Mouse (Mus musculus) gastrocnemius, adult 18-20 months (tissue): Measurements from ENCODE around the gene Morf4l1. TPM values are rescaled to one million over a fixed set of nuclear protein-coding genes. Genes with fewer than 3 reads are reported as not detected.
A peak's percentile ranks its signal among the peaks of the same experiment; 100 is the strongest.
"Not testable (repeated sequence)": the region's sequence is repeated elsewhere in the genome, so short reads cannot be mapped to it uniquely, and the experiment has no call there.

Source experiments
- DNase-seq: peaks from one replicate; pipeline ENCODE4 v3.0.0; 2021; ENCODE audit warnings: low spot score
- total RNA-seq, 2 experiments: library from RNA; stranded (reverse); gene quantifications; 2 replicates each; pipeline ENCODE4 v1.2.3; 2021

Morf4l1 gene
- total RNA-seq, 2 experiments from 2014 or later, result 168 to 191 TPM

GRCm38 (mm10) chr9:90067341-90067740 is 47.2 kb downstream of the Morf4l1 start:
- DNase-seq, result no peak

DNA sequence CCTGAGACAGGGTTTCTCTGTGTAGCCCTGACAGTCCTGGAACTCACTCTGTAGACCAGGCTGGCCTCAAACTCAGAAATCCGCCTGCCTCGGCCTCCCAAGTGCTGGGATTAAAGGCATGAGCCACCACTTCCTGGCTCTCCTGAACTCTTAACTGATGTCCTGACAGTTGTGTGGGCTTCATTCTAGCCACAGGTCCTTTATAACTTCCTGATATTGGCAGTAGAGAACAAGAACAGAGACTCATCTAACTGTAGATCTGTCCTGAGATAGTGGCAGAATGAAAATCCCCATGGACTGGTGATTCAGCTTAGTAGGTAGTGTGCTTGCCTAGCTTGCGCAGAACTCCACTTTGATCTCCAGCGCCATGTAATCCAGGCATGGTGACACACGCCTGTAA is 53.6 kb downstream of the Morf4l1 start:
- DNase-seq, result not testable (repeated sequence)

- DNase-seq, result no peak
These were observed 54.0 kb downstream of the Morf4l1 start for GRCm38 (mm10) chr9:90060574-90060875.

DNA sequence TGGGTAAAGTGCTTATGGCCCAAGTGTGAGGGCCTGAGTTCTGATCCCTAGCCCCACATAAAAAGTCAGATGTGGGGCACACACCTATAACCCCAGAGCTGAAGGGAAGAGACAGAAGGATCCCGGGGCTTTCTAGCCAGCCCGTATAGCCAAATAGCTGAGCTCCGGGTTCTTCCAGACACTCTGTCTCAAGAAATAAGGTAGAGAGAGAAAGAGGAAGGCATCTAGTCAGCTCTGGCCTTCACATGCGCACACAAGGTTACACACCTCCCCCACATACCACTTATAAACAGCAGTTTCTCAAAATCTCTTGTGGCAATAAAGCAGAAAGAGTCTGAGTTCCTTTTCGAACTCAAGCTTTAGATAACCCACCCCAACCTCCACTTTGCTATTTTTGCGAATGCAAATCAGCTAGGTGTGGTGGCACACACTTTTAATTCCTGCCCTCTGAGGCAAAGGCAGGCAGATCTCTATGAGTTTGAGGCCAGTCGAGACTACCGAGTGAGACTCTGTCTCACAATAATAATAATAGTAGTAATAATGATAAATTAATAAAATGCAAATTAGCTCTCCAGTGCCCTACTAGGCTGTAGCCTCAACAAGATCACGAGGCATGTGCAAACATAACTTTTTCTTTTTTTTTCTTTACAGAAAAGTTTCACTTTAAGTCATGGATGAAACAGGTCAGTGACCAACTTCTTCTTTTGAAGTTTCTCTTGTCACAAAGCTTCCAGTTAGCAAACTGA is 54.6 kb downstream of the Morf4l1 start:
- no peak for DNase-seq

DNA sequence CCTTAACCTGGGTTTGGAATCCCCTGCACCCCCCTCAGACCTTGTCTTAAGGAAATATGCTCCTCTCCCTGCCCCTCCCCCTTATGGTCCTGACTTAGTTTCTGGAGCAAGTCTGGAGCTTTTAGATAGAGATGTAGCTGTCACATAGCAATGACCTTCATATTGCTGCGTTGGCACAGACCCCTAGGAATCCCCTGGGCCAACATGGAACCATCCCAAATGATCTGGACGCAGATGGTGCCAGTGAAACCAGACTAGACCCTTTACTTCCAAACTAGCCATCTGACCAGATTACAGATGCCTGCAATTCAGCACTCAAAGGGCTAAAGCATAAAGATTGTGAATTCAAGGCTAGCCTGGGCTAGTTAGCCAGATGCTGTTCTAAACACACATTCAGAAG is 57.9 kb downstream of the Morf4l1 start:
- no peak for DNase-seq

DNA sequence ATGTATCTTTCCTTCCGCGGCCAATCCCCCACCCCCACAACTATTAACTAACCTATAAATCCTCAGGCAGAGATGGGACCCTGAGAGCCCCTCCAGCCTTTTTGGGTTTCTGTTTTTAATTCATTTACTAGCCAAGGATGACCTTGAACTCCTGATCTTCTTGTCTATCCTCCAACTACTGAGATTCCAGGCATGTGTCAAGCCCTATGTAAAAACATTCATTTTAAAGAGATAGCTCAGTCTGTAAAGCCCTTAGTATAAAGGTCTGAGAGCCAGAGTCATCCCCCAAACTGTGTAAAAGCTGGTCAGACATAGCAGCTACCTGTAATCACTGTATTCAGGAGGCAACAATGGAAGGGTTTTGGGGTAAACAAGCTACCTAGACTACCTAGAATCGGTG is 58.7 kb downstream of the Morf4l1 start:
- no peak for DNase-seq

DNA sequence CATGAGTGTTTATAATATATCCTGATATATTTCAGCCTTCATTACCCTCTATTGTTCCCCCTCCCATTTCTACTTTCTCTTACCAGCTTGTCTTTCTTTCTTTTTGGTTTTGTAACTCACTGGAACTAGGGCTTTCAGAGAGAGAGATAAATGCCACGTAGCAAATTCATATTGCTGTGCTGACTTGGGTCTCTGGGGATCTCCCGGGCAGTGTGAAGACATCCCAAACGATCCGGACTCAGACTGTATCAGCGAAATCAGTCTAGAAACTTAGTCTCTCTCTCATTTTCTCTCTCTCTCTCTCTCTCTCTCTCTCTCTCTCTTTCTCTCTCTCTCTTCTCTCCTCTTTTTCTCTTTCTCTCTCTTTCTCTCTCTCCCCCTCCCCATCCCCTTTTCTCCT is 59.2 kb downstream of the Morf4l1 start:
- DNase-seq, result no peak

- DNase-seq, result peak; percentile 50
These were observed 60.0 kb downstream of the Morf4l1 start for GRCm38 (mm10) chr9:90054371-90055145.

DNA sequence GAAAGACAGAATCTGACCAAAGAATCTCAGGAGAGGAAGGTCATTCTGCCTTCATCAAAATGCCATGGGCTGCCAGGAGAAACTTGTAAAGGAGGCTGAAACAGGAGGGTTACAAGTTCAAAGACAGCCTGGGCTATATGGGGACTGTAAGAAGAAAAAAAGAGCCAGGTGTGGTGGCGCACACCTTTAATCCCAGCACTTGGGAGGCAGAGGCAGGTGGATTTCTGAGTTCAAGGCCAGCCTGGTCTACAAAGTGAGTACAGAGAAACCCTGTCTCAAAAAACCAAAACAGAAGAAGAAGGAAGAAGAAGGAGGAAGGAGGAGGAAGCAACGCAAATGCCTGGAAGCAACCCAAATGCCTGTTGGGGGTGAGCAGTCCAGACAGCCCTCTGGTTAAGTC is 60.7 kb downstream of the Morf4l1 start, which contains the start of gene Ctsh:
Gene Ctsh (plus strand): TSS at position 301 of the 400 bp plus-strand sequence.
- DNase-seq, result no peak

- no peak for DNase-seq
These were observed 66.5 kb downstream of the Morf4l1 start for GRCm38 (mm10) chr9:90047937-90048627.

DNA sequence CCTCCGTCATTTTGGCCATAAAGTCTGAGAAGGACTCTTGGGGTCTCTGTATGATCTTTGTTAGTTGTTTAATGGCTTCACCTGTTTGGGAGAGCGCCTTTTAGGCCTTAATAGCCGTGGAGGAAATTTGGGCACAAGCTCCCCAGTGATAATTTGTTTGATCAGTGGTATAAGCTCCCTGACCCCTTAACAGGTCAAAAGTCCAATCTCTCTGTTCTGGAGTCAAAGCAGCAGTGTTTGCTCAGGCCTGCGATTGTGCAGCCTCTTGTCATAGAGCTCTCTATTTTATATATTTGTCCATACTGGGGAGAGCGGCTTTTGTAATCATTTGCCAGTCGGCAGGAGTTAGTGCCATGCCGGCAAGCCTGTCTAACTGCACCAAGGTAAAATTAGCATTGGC is 69.4 kb downstream of the Morf4l1 start:
- no peak for DNase-seq

GRCm38 (mm10) chr9:90042906-90043305 is 71.7 kb downstream of the Morf4l1 start:
- not testable (repeated sequence) for DNase-seq

Other genes with a start within 250 kb of the Morf4l1 start
- gene Rasgrf1, start 204.9 kb downstream of the Morf4l1 start, total RNA-seq, result under 1 TPM in 1 of 2 experiments, not detected in 1; 0.05 TPM
- 10 to 100 TPM; 10.2 to 10.8 TPM for gene Ctsh, start 60.6 kb downstream of the Morf4l1 start, total RNA-seq
- under 1 TPM; 0.21 to 0.23 TPM for gene Adamts7, start 48.3 kb upstream of the Morf4l1 start, total RNA-seq
- gene Tbc1d2b, start 156.0 kb upstream of the Morf4l1 start, total RNA-seq, result 1 to 10 TPM; 3.6 to 4.7 TPM